18 mouse cellular contexts compared by ENCODE assay signal in genomic region chr7:44836423-44837053, GRCm38 (mm10). TPM values are rescaled to one million over a fixed set of nuclear protein-coding genes. Genes with fewer than 3 reads are reported as not detected.
DNase-seq lines count a peak whose midpoint lies in the region; ATAC-seq and TF ChIP-seq lines count a peak whose summit lies in the region.
"Had no signal": no experiment of that assay in that cellular context is flagged by ENCODE, and none has a peak within 500 bp of the region (broad histone marks: within the 10 kb centered on the region; RNA-seq: fewer than 3 reads in every experiment).

No protein-coding gene starts in this region.

- no peak overlapping the region for H3ac ChIP-seq in myocyte (ENCODE audit: control insufficient read depth, insufficient read length)

- 74% methylated on average over 9 of the region's 9 CpGs for WGBS in liver, postnatal 0 days (ENCODE audit: insufficient replicate concordance)
- WGBS in liver, embryonic 11.5 days: 76% methylated on average over 9 of the region's 9 CpGs
- WGBS in bone marrow, adult 2 months: 66% methylated on average over 9 of the region's 9 CpGs

- peaks cover 24% of the 10 kb centered on the region for H3K4me1 ChIP-seq in liver, postnatal 0 days (ENCODE audit: insufficient read depth)
- peaks cover 14% of the 10 kb centered on the region for H3K4me1 ChIP-seq in liver, embryonic 11.5 days (replicated peaks; ENCODE audit: control insufficient read depth, insufficient read depth, low read length)
- peaks cover 6% of the 10 kb centered on the region for H3K4me1 ChIP-seq in bone marrow, adult 2 months (ENCODE audit: control insufficient read depth, insufficient read depth, low read length)

- intact Hi-C loops in gastrocnemius, adult 2 months (cut with DNase I): no loop called here

- no peak for TF ChIP-seq EP300 in liver, postnatal 0 days (IDR thresholded peaks at IDR 0.05; ENCODE audit: low read depth)

- TF ChIP-seq POLR2A in bone marrow, adult 2 months (IDR thresholded peaks at IDR 0.05; ENCODE audit: borderline replicate concordance, control insufficient read depth, low read depth, low read length): no peak
- TF ChIP-seq POLR2A in myocyte (IDR thresholded peaks at IDR 0.05; ENCODE audit: insufficient read length, low read depth): no peak

- no peak overlapping the region for H3K9ac ChIP-seq in liver, postnatal 0 days (replicated peaks)
- no peak overlapping the region for H3K9ac ChIP-seq in liver, embryonic 11.5 days (ENCODE audit: low read depth, low read length)
- H3K9ac ChIP-seq: limb, embryonic 15.5 days had no signal

- DNase-seq in liver, postnatal 0 days: no peak
- DNase-seq in liver, embryonic 11.5 days (ENCODE audit: low spot score): no peak
- DNase-seq in gastrocnemius, adult 2 months: peak; percentile 88
- DNase-seq in layer of hippocampus, adult 18-20 months (ENCODE audit: low spot score in 2 of 2): no peak
- DNase-seq: adrenal gland, postnatal 10 days; cerebellum, adult 18-20 months; kidney, adult 8-10 months; lung, postnatal 10 days; right cerebral cortex, postnatal 14 days; thymus, postnatal 4 days had no signal

- H3K4me3 ChIP-seq in liver, postnatal 0 days (ENCODE audit: low read depth, low read length): no peak overlapping the region
- no peak overlapping the region for H3K4me3 ChIP-seq in liver, embryonic 11.5 days (ENCODE audit: low read depth, low read length)
- H3K4me3 ChIP-seq in bone marrow, adult 2 months (replicated peaks; ENCODE audit: control insufficient read depth, low read depth, low read length): peak overlapping the region; percentile 6
- H3K4me3 ChIP-seq in gastrocnemius, adult 2 months: peak overlapping the region; percentile 30
- H3K4me3 ChIP-seq in myocyte: no peak overlapping the region
- H3K4me3 ChIP-seq: embryonic facial prominence, embryonic 10.5 days; hindbrain, embryonic 10.5 days; limb, embryonic 15.5 days had no signal

- H3K9me3 ChIP-seq in liver, postnatal 0 days (ENCODE audit: low read length): no peaks in the 10 kb centered on the region
- no peaks in the 10 kb centered on the region for H3K9me3 ChIP-seq in liver, embryonic 11.5 days (ENCODE audit: control insufficient read depth, low read length)
- H3K9me3 ChIP-seq: embryonic facial prominence, embryonic 10.5 days; hindbrain, embryonic 10.5 days; limb, embryonic 15.5 days had no signal

- H3K4me2 ChIP-seq in liver, postnatal 0 days (ENCODE audit: low read depth, low read length): peak overlapping the region; percentile 6; the same call in 1 of the 2 replicates
- no peak overlapping the region for H3K4me2 ChIP-seq in liver, embryonic 11.5 days
- H3K4me2 ChIP-seq in myocyte (ENCODE audit: low read depth): no peak overlapping the region
- H3K4me2 ChIP-seq: limb, embryonic 15.5 days had no signal

- no peak overlapping the region for H3K27ac ChIP-seq in liver, postnatal 0 days (ENCODE audit: low read depth)
- no peak overlapping the region for H3K27ac ChIP-seq in liver, embryonic 11.5 days (ENCODE audit: low read depth, low read length)
- peak overlapping the region; percentile 11; the same call in 1 of the 2 replicates for H3K27ac ChIP-seq in bone marrow, adult 2 months (ENCODE audit: control insufficient read depth, insufficient read depth, low read depth, low read length, poor library complexity)
- H3K27ac ChIP-seq in gastrocnemius, adult 2 months: peak overlapping the region; percentile 86
- H3K27ac ChIP-seq: embryonic facial prominence, embryonic 10.5 days; hindbrain, embryonic 10.5 days; limb, embryonic 15.5 days had no signal

- H3K27me3 ChIP-seq in liver, postnatal 0 days (ENCODE audit: insufficient read depth, low read length): 0 out of 2 replicates have a peak, but pooled peaks cover 9% of the 10 kb centered on the region
- H3K27me3 ChIP-seq in liver, embryonic 11.5 days (replicated peaks; ENCODE audit: control insufficient read depth, insufficient read depth, low read length): peaks cover 11% of the 10 kb centered on the region
- H3K27me3 ChIP-seq in myocyte (ENCODE audit: control insufficient read depth, insufficient read depth, insufficient read length): no peaks in the 10 kb centered on the region
- H3K27me3 ChIP-seq: Patski had no signal

- H3K79me2 ChIP-seq in myocyte (ENCODE audit: control insufficient read depth, insufficient read depth): peaks cover 2% of the 10 kb centered on the region

- H3K36me3 ChIP-seq in liver, postnatal 0 days (replicated peaks; ENCODE audit: insufficient read depth, low read length): peaks cover 5% of the 10 kb centered on the region
- H3K36me3 ChIP-seq in liver, embryonic 11.5 days (ENCODE audit: control insufficient read depth, insufficient read depth, low read length): peaks cover 4% of the 10 kb centered on the region; the same call in 1 of the 2 replicates
- peaks cover 4% of the 10 kb centered on the region for H3K36me3 ChIP-seq in myocyte (ENCODE audit: control insufficient read depth, insufficient read depth)

- no peak for ATAC-seq in liver, postnatal 0 days
- no peak for ATAC-seq in liver, embryonic 11.5 days (replicated peaks; ENCODE audit: low FRiP score)
- ATAC-seq in frontal cortex, adult (ENCODE audit: low TSS enrichment): no peak
- ATAC-seq: midbrain, embryonic 16.5 days; Patski had no signal

- no peak for TF ChIP-seq CTCF in liver, postnatal 0 days (IDR thresholded peaks at IDR 0.05; ENCODE audit: low read depth)
- no peak for TF ChIP-seq CTCF in bone marrow, adult 2 months (IDR thresholded peaks at IDR 0.05; ENCODE audit: control insufficient read depth, insufficient read depth, low read length)
- TF ChIP-seq CTCF in gastrocnemius, adult 2 months (IDR thresholded peaks at IDR 0.05): no peak

TF ChIP-seq in myocyte, 11 proteins besides CTCF, POLR2A, EP300 and RAD21:
- TF ChIP-seq MAX (IDR thresholded peaks at IDR 0.05; ENCODE audit: low read depth) (no peak), POLR2AphosphoS2 (IDR thresholded peaks at IDR 0.05; ENCODE audit: insufficient read length, low read depth) (peak; percentile 62), MYOD1 (IDR thresholded peaks at IDR 0.05; ENCODE audit: control insufficient read depth in 1 of 3, insufficient read length in 2 of 3, low read depth in 2 of 3) (no peak), TCF12 (IDR thresholded peaks at IDR 0.05; ENCODE audit: insufficient read depth, poor library complexity, severe bottlenecking) (no peak)
TF ChIP-seq in myocyte: peak in this region for 1.

RNA-seq across cellular contexts. Expression of gene Akt1s1, which starts 12.3 kb away (rescaled TPM):
- polyA plus RNA-seq in liver, postnatal 0 days (2015; fragmentation: Nextera tagmentation; extraction: Ambion mirVana): 36.9 and 38.6 TPM in 2 replicates
- 46.5 and 53.9 TPM in 2 replicates for polyA plus RNA-seq in liver, embryonic 11.5 days (2014; fragmentation: Nextera tagmentation; extraction: Ambion mirVana)
- 28.2 and 48.0 TPM in 2 replicates for polyA plus RNA-seq in bone marrow, adult 2 months (2011; ENCODE audit: insufficient read depth, insufficient read length, low replicate concordance, missing spikeins)
- total RNA-seq in gastrocnemius, adult 2 months (2021): 100 to 1,000 TPM; 128 to 137 TPM
- 200 TPM for polyA plus RNA-seq in myocyte (2012; fragmentation: generic; extraction: Trizol)
- 10 to 100 TPM; 76.2 to 79.7 TPM for total RNA-seq in layer of hippocampus, adult 18-20 months (2021)

RNA-seq across cellular contexts. Expression of gene Tbc1d17, which starts 12.3 kb away (rescaled TPM):
- 28.2 and 30.5 TPM in 2 replicates for polyA plus RNA-seq in liver, postnatal 0 days (2015; fragmentation: Nextera tagmentation; extraction: Ambion mirVana)
- 50.5 and 53.3 TPM in 2 replicates for polyA plus RNA-seq in liver, embryonic 11.5 days (2014; fragmentation: Nextera tagmentation; extraction: Ambion mirVana)
- polyA plus RNA-seq in bone marrow, adult 2 months (2011; ENCODE audit: insufficient read depth, insufficient read length, low replicate concordance, missing spikeins): 24.5 and 49.2 TPM in 2 replicates
- 10 to 100 TPM; 40.8 to 56.4 TPM for total RNA-seq in gastrocnemius, adult 2 months (2021)
- 53.8 TPM for polyA plus RNA-seq in myocyte (2012; fragmentation: generic; extraction: Trizol)
- total RNA-seq in layer of hippocampus, adult 18-20 months (2021): 10 to 100 TPM; 67.9 to 70.6 TPM

RNA-seq across cellular contexts. Expression of gene Atf5, which starts 20.1 kb away (rescaled TPM):
- 66.6 and 72.5 TPM in 2 replicates for polyA plus RNA-seq in liver, postnatal 0 days (2015; fragmentation: Nextera tagmentation; extraction: Ambion mirVana)
- polyA plus RNA-seq in liver, embryonic 11.5 days (2014; fragmentation: Nextera tagmentation; extraction: Ambion mirVana): 3.9 and 4.2 TPM in 2 replicates
- polyA plus RNA-seq in bone marrow, adult 2 months (2011; ENCODE audit: insufficient read depth, insufficient read length, low replicate concordance, missing spikeins): 24.5 and 32.7 TPM in 2 replicates
- 100 to 1,000 TPM in 1 of 2 experiments, 10 to 100 TPM in 1; 74.7 to 115 TPM for total RNA-seq in gastrocnemius, adult 2 months (2021)
- polyA plus RNA-seq in myocyte (2012; fragmentation: generic; extraction: Trizol): 939 TPM
- 10 to 100 TPM; 27.4 to 27.9 TPM for total RNA-seq in layer of hippocampus, adult 18-20 months (2021)

RNA-seq across cellular contexts. Expression of gene Il4i1, which starts 20.4 kb away (rescaled TPM):
- 0.83 and 1.0 TPM in 2 replicates for polyA plus RNA-seq in liver, postnatal 0 days (2015; fragmentation: Nextera tagmentation; extraction: Ambion mirVana)
- polyA plus RNA-seq in liver, embryonic 11.5 days (2014; fragmentation: Nextera tagmentation; extraction: Ambion mirVana): 1.3 and 2.9 TPM in 2 replicates
- 4.2 and 24.8 TPM in 2 replicates for polyA plus RNA-seq in bone marrow, adult 2 months (2011; ENCODE audit: insufficient read depth, insufficient read length, low replicate concordance, missing spikeins)
- total RNA-seq in gastrocnemius, adult 2 months (2021): 1 to 10 TPM; 1.6 to 3.3 TPM
- polyA plus RNA-seq in myocyte (2012; fragmentation: generic; extraction: Trizol): 1.9 TPM
- total RNA-seq in layer of hippocampus, adult 18-20 months (2021): 1 to 10 TPM; 1.8 to 2.0 TPM

RNA-seq across cellular contexts. Expression of gene Pnkp, which starts 20.4 kb away (rescaled TPM):
- 25.6 and 27.9 TPM in 2 replicates for polyA plus RNA-seq in liver, postnatal 0 days (2015; fragmentation: Nextera tagmentation; extraction: Ambion mirVana)
- 30.9 and 32.5 TPM in 2 replicates for polyA plus RNA-seq in liver, embryonic 11.5 days (2014; fragmentation: Nextera tagmentation; extraction: Ambion mirVana)
- polyA plus RNA-seq in bone marrow, adult 2 months (2011; ENCODE audit: insufficient read depth, insufficient read length, low replicate concordance, missing spikeins): 97.5 and 261 TPM in 2 replicates
- 10 to 100 TPM; 19.4 to 21.2 TPM for total RNA-seq in gastrocnemius, adult 2 months (2021)
- 47.9 TPM for polyA plus RNA-seq in myocyte (2012; fragmentation: generic; extraction: Trizol)
- total RNA-seq in layer of hippocampus, adult 18-20 months (2021): 10 to 100 TPM; 25.3 to 27.8 TPM

Comparison
In these comparisons a context has a peak if more than half of its experiments do, and no peak if none do; other contexts are left out.
1. H3K27ac ChIP-seq: peak in bone marrow, adult 2 months (single experiment) and gastrocnemius, adult 2 months (single experiment); none in liver, postnatal 0 days (single experiment) and liver, embryonic 11.5 days (single experiment).
2. H3K4me3 ChIP-seq: peak in bone marrow, adult 2 months (single experiment) and gastrocnemius, adult 2 months (single experiment); none in liver, postnatal 0 days (single experiment), liver, embryonic 11.5 days (single experiment) and myocyte (single experiment).
3. RNA of gene Atf5, which starts 20.1 kb away (polyA plus RNA-seq): 939 TPM in myocyte (single experiment); 66.6 to 72.5 TPM in liver, postnatal 0 days, 24.5 to 32.7 TPM in bone marrow, adult 2 months and 3.9 to 4.2 TPM in liver, embryonic 11.5 days; every median in the first group is over 10 times any median in the second.